Mouse (Mus musculus) granulocyte monocyte progenitor cell, adult 5-6 weeks (primary cell): ENCODE data around the gene Osbp2. TPM values are rescaled to one million over a fixed set of nuclear protein-coding genes. Genes with fewer than 3 reads are reported as not detected.

Experiments
- ATAC-seq: replicated peaks from 2 replicates; pipeline ENCODE4 v1.8.0; 2016; ENCODE audit warnings: mild to moderate bottlenecking, moderate TSS enrichment, inconsistent platforms; ENCODE audit not compliant: poor library complexity, severe bottlenecking
- total RNA-seq, 2 experiments: library from RNA; stranded (forward) in 1 of 2; stranded (reverse) in 1 of 2; fragments of 200-712, 200-1000 nt in 1 of 2; fragments of >200 nt in 1 of 2; fragmentation: Nextera tagmentation in 1 of 2; gene quantifications; 2 replicates each; pipeline ENCODE4 v1.2.3; 2014 to 2017

Osbp2 gene
- total RNA-seq, 2 experiments from 2014 or later: 0.19 TPM; not detected in 1

DNA sequence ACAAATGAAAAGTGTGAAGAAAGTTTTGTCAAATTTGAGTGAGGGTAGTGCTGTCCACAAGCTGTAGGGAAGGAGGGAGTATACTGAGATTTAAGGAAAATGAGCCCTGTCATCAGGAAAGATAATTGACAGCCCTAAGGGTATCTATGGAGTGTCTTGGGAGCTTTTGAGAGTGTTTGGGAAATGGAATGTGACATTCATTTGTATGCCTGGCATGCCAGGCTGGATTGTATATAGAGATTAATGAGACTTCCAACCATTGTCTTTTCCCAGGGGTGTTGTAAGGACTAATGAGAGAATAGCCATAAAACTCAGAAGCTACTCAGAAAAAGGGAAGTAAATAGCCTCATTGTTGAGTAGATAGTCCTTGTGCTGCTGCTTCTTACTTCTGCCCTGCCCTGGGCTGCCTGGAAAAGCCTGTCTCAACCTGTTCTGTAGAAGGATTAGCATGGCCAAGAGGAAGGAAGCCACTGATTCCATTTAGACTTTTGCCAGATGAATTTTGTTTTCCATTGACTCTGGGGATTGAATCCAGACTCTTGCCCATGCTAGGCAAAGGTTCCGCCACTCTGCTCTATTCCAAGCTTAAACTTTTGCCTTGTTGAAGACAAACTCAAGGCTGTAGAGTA is 192.6 kb downstream of the Osbp2 start:
- no peak for ATAC-seq

DNA sequence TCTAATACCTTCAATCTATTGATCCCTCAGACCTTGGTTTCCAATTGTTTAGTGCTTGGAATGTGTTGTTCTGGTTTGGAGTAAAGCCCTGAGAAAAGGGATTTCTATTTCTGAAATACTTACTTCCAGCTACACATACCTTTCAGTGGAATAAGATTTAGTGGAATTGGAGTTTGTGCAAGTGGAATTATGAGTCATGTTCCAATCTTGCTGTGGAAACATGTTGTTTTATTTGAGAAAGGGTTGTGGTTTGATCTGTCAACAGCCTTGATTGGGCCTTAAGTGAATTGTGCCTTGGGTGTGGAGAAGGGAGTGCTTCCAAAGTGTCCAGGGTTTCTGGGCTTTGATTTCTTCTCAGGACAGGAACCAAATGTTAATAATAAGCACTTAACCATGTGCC is 193.9 kb downstream of the Osbp2 start:
- ATAC-seq: no peak

DNA sequence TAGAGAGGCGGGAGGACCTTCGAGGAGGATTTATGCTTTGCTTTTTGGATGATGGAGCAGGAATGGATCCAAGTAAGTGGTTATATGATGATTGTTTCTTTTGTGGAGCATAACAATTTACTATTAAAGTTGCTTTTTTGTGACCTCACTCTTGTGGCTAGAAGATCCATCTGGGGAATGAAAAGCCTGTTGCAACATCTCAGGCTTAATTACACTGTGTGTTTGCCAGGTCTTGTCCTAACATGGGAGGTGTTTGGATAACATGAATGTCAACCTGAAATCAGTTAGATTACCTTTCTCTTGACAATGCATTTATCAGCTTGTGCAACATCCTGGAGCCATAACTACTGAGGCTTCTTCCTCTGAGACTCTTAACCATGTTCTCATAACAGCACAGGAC is 194.9 kb downstream of the Osbp2 start:
- no peak for ATAC-seq

DNA sequence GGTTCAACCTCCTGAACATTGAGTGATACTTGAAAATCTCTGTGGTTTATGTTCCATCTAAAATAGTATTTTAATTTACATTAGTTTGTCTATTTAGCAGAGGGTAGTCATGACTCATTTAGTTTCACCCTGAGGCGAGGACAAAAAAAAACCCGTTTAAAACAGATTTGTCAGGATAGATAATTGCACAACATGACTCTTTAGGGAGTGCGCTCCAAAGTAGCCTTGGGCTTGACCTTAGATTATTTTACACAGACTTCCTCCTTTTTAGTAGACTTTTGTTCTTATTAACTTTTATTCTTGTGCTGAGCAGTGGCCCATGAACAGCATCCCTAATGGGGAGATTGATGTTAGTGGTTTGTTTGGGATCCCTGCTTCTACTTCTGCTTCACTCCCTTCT is 196.2 kb downstream of the Osbp2 start:
- ATAC-seq: no peak

DNA sequence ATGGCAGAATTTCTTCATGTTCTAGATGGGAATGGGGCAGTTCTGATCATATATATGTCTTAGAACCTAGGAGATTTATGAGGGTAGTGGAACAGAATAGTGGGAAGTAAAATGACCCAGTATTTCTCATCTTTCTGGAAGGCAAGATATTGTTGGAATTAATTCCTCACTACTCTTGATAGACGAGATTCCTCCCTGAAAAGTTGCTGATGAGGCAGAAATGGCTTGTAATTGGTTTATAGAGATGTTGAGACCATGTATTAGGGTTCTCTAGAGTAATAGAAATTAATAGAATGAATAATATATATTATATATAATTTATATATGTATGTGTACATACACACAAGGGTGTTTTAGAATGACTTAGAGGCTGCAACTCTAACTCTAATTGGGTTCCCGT is 201.7 kb downstream of the Osbp2 start:
- ATAC-seq: no peak

Other genes starting within 250 kb of the Osbp2 start
- gene Morc2a, start 214.7 kb downstream of the Osbp2 start, total RNA-seq (2014; fragmentation: Nextera tagmentation): 31.1 and 46.1 TPM in 2 replicates
- gene Morc2a, start 214.7 kb downstream of the Osbp2 start, total RNA-seq (2017): 31.2 and 32.7 TPM in 2 replicates
- not detected in 2 replicates for gene 4921536K21Rik, start 31.2 kb upstream of the Osbp2 start, total RNA-seq (2014; fragmentation: Nextera tagmentation)
- gene 4921536K21Rik, start 31.2 kb upstream of the Osbp2 start, total RNA-seq (2017): not detected in 2 replicates
- 0.39 and 1.7 TPM in 2 replicates for gene Dusp18, start 31.3 kb upstream of the Osbp2 start, total RNA-seq (2014; fragmentation: Nextera tagmentation)
- 0.60 and 0.67 TPM in 2 replicates for gene Dusp18, start 31.3 kb upstream of the Osbp2 start, total RNA-seq (2017)
- 1.2 and 2.1 TPM in 2 replicates for gene Slc35e4, start 50.8 kb upstream of the Osbp2 start, total RNA-seq (2014; fragmentation: Nextera tagmentation)
- 2.4 and 2.8 TPM in 2 replicates for gene Slc35e4, start 50.8 kb upstream of the Osbp2 start, total RNA-seq (2017)
- 69.5 and 77.3 TPM in 2 replicates for gene Tcn2, start 68.3 kb upstream of the Osbp2 start, total RNA-seq (2014; fragmentation: Nextera tagmentation)
- 46.0 and 51.7 TPM in 2 replicates for gene Tcn2, start 68.3 kb upstream of the Osbp2 start, total RNA-seq (2017)
- gene Pes1, start 100.1 kb upstream of the Osbp2 start, total RNA-seq (2014; fragmentation: Nextera tagmentation): 69.2 and 87.0 TPM in 2 replicates
- gene Pes1, start 100.1 kb upstream of the Osbp2 start, total RNA-seq (2017): 124 and 182 TPM in 2 replicates
- gene 4930556J24Rik, start 112.9 kb upstream of the Osbp2 start, total RNA-seq (2014; fragmentation: Nextera tagmentation): not detected in 2 replicates
- not detected in 2 replicates for gene 4930556J24Rik, start 112.9 kb upstream of the Osbp2 start, total RNA-seq (2017)
- 0.21 and 1.3 TPM in 2 replicates for gene Gal3st1, start 119.7 kb upstream of the Osbp2 start, total RNA-seq (2014; fragmentation: Nextera tagmentation)
- 0.62 and 1.0 TPM in 2 replicates for gene Gal3st1, start 119.7 kb upstream of the Osbp2 start, total RNA-seq (2017)
- not detected in 2 replicates for gene Sec14l4, start 167.6 kb upstream of the Osbp2 start, total RNA-seq (2014; fragmentation: Nextera tagmentation)
- gene Sec14l4, start 167.6 kb upstream of the Osbp2 start, total RNA-seq (2017): not detected in 2 replicates
- not detected in 2 replicates for gene Sec14l3, start 200.9 kb upstream of the Osbp2 start, total RNA-seq (2014; fragmentation: Nextera tagmentation)
- not detected in 2 replicates for gene Sec14l3, start 200.9 kb upstream of the Osbp2 start, total RNA-seq (2017)
- 9.9 and 11.1 TPM in 2 replicates for gene Mtfp1, start 231.5 kb upstream of the Osbp2 start, total RNA-seq (2014; fragmentation: Nextera tagmentation)
- 8.7 and 13.3 TPM in 2 replicates for gene Mtfp1, start 231.5 kb upstream of the Osbp2 start, total RNA-seq (2017)